Mouse (Mus musculus) bone marrow, adult 2 months (tissue): ENCODE data around the gene Gm20219. TPM values are rescaled to one million over a fixed set of nuclear protein-coding genes. Genes with fewer than 3 reads are reported as not detected.

Experiments used
- H3K27ac ChIP-seq: fragments of 200-500 bp; 2 replicates; pipeline ENCODE4 v1.5.1; 2012; ENCODE audit warnings: low read depth, mild to moderate bottlenecking, control low read depth, inconsistent platforms, low read length; ENCODE audit not compliant: control insufficient read depth, poor library complexity, insufficient read depth
- H3K4me1 ChIP-seq: fragments of 200-500 bp; 2 replicates; pipeline ENCODE4 v1.6.1; 2011; ENCODE audit warnings: low read length; ENCODE audit not compliant: control insufficient read depth, insufficient read depth
- H3K4me3 ChIP-seq: fragments of 200-500 bp; replicated peaks from 2 replicates; pipeline ENCODE3; 2011; ENCODE audit warnings: mild to moderate bottlenecking, low read depth, low read length, control low read depth; ENCODE audit not compliant: control insufficient read depth
- CTCF ChIP-seq: fragments of 200-500 bp; IDR thresholded peaks from 2 replicates; pipeline ENCODE4 v1.5.1; 2011; ENCODE audit warnings: low read length, control low read depth; ENCODE audit not compliant: control insufficient read depth, insufficient read depth
- POLR2A ChIP-seq: fragments of 200-500 bp; IDR thresholded peaks from 2 replicates; pipeline ENCODE4 v1.6.1; 2011; ENCODE audit warnings: low read depth, mild to moderate bottlenecking, control low read depth, low read length, borderline replicate concordance; ENCODE audit not compliant: control insufficient read depth
- WGBS: fragments of 180-500 bp; shearing (Covaris S2); methylation state at CpG from one replicate; pipeline ENCODE4 v1.1.7; 2018; 5-methylcytosine and 5-hydroxymethylcytosine counted together
- polyA plus RNA-seq: library from polyadenylated mRNA; stranded (reverse); fragments of >200 nt; gene quantifications from 2 replicates; pipeline ENCODE4 v1.2.4, GENCODE M21; 2011; ENCODE audit warnings: low replicate concordance; ENCODE audit not compliant: missing spikeins, insufficient read depth, insufficient read length

Gene Gm20219
- polyA plus RNA-seq, 1 experiment, result 4.0 TPM

DNA sequence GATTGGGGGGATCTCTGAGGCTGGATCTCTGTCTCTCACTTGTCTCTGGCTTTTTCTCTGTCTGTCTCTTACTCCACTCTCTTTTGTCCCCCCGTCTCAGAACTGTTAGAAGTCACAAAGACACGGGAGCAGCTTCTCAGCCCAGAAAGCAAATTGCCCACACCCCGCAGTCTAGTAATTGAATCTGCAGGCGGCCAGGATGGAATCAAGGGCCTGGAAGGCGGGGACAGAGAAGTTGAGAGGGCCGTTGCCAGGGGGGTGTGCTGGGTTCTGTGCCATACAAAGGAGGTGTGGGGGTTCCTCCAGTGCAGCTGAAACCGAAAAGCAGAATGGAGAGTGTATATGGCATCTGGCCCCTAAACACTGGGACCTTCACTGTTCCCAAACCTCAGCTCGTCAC is 11.5 kb downstream of the Gm20219 start:
- H3K4me1 ChIP-seq, result no peaks in the 10 kb centered on the region
- 56% methylated on average over 8 of the region's 8 CpGs for WGBS
- no peak overlapping the region; the same call in 1 of the 2 replicates for H3K27ac ChIP-seq
- no peak for TF ChIP-seq CTCF
- TF ChIP-seq POLR2A, result no peak
- no peak overlapping the region for H3K4me3 ChIP-seq

GRCm38 (mm10) chr17:56540562-56540975 is 13.6 kb downstream of the Gm20219 start:
- Histone ChIP-seq H3K27ac (no peak overlapping the region), H3K4me1 (no peaks in the 10 kb centered on the region), H3K4me3 (no peak overlapping the region)
- WGBS, result 34% methylated on average over 6 of the region's 6 CpGs
- TF ChIP-seq POLR2A, result no peak
- no peak for TF ChIP-seq CTCF

- 59% methylated on average over 8 of the region's 8 CpGs for WGBS
- TF ChIP-seq POLR2A (no peak), CTCF (no peak)
- H3K4me1 ChIP-seq, result no peaks in the 10 kb centered on the region
Observed at GRCm38 (mm10) chr17:56537912-56538311, 16.3 kb downstream of the Gm20219 start.

GRCm38 (mm10) chr17:56536874-56537273 is 17.3 kb downstream of the Gm20219 start:
- WGBS, result 71% methylated on average over 3 of the region's 3 CpGs
- H3K4me1 ChIP-seq, result no peaks in the 10 kb centered on the region
- no peak overlapping the region for H3K4me3 ChIP-seq
- no peak overlapping the region for H3K27ac ChIP-seq
- TF ChIP-seq CTCF, result no peak

More at GRCm38 (mm10) chr17:56537912-56538311, 16.3 kb downstream of the Gm20219 start:
- Histone ChIP-seq H3K27ac (no peak overlapping the region), H3K4me3 (no peak overlapping the region)

DNA sequence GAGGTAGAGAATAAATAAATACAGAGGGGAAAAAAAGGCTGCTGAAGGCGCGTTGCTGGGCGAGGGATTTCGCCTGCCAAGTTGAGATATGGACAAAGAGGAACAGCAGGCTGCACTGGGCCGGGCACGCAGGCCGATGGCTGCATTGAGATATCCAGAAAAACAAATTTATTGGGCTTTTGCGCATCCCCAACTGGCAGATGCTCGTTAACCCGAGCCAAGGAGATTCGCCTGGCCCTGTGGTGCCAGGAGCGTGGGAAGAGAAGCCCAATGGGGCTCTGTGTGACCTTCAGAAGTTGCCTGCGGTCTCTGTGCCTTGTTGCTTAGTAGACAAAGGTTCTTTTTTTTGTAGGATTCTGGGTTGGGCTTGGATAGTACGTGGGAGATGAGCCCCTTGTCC is 18.0 kb downstream of the Gm20219 start:
- TF ChIP-seq CTCF (no peak), POLR2A (no peak)

GRCm38 (mm10) chr17:56524943-56525342 is 29.2 kb downstream of the Gm20219 start:
- Histone ChIP-seq H3K4me3 (no peak overlapping the region), H3K4me1 (no peaks in the 10 kb centered on the region), H3K27ac (no peak overlapping the region)
- 65% methylated on average over 4 of the region's 4 CpGs for WGBS
- TF ChIP-seq POLR2A (no peak), CTCF (no peak)

More for the DNA sequence above, 18.0 kb downstream of the Gm20219 start:
- 63% methylated on average over 14 of the region's 14 CpGs for WGBS
- Histone ChIP-seq H3K4me1 (no peaks in the 10 kb centered on the region), H3K4me3 (no peak overlapping the region), H3K27ac (no peak overlapping the region)

- WGBS, result 65% methylated on average over 1 of the region's 1 CpGs
- TF ChIP-seq CTCF (no peak), POLR2A (no peak)
- H3K4me3 ChIP-seq, result no peak overlapping the region
- no peak overlapping the region for H3K27ac ChIP-seq
- no peaks in the 10 kb centered on the region for H3K4me1 ChIP-seq
Observed at GRCm38 (mm10) chr17:56522744-56523143, 31.4 kb downstream of the Gm20219 start.

DNA sequence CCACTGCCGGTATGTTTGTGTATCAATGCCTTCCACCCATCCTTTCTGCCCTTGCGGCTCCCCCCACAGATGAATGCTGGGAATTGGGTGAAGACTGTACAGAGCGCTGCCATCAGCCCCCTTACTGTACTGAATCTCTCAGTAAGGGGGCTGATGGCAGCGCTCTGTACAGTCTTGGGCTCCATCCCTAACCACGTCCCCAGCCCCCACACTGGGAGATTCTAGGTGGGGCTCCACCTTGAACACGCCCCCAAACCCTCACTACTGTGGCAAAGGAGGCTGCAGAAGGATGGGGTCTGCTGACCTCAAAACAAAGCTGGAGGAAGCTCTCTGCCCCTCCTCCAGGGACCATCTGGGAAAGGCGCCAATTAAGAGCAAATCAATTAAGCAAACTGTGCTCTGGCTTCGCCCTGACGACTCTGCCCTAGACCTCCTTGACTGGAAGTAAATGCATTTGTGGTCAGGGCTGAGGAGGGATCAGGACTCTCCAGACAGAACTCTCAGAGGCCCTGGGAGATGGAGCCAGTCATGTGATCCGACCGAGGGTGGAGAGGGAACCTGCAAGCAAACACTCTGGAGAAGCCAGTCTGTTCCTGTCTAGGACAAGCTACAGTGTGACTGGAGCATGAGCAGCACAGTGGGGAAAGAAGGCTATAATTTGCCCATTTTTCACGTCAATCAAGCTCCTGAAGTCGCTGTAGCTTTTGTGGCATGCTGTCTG is 38.3 kb downstream of the Gm20219 start:
- H3K4me1 ChIP-seq, result no peaks in the 10 kb centered on the region
- H3K27ac ChIP-seq, result no peak overlapping the region
- no peak overlapping the region for H3K4me3 ChIP-seq
- no peak for TF ChIP-seq POLR2A
- TF ChIP-seq CTCF, result no peak
- 10% methylated on average over 13 of the region's 13 CpGs for WGBS

- WGBS, result 45% methylated on average over 12 of the region's 12 CpGs
- no peak overlapping the region for H3K4me3 ChIP-seq
- TF ChIP-seq CTCF, result no peak
- no peak for TF ChIP-seq POLR2A
- H3K4me1 ChIP-seq, result no peaks in the 10 kb centered on the region
- no peak overlapping the region for H3K27ac ChIP-seq
Observed at GRCm38 (mm10) chr17:56514916-56515315, 39.3 kb downstream of the Gm20219 start.
